Mouse (Mus musculus) heart, adult 9 months (tissue): Measurements from ENCODE around the gene Asap3.

Experiments
- DNase-seq, 2 experiments: peaks; one replicate each; pipeline ENCODE4 v3.0.0; 2022; ENCODE audit warnings: low spot score in 2 of 2

Gene Asap3

DNA sequence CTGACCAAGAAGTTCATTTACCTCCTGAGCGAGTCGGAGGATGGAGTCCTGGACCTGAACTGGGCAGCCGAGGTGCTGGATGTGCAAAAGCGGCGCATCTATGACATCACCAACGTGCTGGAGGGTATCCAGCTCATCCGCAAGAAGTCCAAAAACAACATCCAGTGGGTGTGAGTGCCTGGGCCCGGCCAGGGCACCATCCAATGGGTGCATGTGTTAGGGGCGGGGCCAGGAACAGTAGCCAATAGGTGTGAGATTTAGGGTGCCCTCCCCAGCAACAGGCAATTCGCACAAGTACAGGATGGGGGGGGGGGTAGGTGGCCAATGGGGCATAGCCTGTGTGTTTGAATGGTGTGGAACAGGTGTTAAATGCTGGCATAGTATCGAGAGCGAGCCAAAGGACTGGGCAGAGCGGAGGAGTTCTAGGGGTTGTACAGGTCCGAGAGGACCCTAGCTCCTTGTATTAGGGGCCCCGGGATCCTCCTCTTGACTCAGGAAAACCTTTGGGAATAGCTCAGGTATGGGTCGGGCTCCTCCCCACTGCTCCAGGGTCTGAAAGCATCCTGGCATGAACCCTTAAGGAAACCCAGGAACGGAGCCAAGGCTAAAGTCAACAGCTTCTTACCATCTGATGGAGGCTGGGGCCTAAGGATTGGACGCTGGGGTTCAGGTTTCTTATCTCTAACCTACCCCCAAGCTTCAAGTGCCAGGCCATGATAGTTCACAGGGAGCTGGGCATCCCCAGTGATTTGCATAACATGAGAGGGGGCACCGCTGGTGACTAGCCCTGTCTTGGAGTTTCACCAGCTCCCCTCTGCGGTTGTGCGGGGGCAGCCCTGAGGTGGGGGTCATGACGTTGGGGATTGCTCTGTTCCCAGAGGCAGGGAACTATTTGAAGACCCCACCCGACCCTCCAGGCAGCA, 25.5 kb upstream of the Asap3 start:
- DNase-seq = peak; percentile 74 to 82

DNA sequence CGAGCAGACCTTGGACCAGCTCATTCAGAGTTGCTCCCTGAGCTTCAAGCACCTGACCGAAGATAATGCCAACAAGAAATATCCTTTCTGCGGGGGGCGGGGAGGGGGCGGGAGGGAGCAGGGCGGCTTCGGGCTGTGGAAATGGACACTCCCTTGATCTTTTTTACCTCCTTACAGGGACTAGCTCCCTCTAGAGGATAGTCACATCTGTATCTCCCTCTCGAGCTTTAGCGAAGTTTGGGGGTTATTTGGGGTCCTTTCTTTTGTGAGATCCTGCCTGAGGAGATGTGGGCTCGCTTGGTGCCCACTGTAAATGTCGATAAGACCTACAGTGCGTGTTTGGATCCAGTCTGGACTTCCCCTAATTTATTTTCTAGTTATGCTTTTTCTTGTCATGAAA, 24.8 kb upstream of the Asap3 start:
- no peak for DNase-seq

DNA sequence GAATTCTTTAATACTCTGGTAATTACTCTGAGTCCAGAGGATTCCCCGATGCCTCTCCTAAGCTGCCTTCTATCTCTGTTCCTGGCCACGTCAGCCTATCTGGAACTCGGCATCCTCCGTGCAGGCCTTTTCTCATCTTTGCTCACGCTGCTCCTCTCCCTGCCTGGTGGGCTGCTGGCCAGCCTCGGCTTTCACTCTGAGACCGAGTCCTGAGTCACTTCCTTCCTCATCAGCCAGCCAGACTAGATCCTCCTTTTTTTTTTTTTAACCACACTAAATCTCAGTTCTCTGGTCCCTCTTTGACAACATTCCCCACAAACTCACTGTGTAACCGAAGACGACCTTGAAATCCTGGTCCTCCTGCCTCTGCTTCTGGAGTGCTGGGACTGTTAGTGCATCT, 20.8 kb upstream of the Asap3 start:
- peak; percentile 68 to 72 for DNase-seq

DNA sequence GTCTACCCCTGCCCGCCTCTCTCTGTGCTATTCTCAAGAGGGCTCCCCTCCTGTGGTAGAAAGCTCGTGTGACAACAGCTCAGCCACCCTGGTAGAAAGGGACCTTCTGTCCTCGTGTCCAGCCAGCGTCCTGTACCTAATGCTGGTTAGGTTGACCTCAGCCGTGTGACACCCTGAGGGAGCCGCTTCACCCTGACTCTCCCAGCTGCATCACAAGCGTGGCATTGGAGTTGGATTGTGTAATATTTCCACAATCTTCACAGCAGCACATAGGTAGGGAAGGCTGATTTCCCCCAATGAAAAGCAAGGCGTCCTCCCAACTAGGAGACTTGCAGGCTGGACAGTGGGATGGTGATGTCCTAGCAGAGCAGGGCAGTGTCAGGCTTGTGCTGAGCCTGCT, 19.9 kb upstream of the Asap3 start:
- DNase-seq = no peak

DNA sequence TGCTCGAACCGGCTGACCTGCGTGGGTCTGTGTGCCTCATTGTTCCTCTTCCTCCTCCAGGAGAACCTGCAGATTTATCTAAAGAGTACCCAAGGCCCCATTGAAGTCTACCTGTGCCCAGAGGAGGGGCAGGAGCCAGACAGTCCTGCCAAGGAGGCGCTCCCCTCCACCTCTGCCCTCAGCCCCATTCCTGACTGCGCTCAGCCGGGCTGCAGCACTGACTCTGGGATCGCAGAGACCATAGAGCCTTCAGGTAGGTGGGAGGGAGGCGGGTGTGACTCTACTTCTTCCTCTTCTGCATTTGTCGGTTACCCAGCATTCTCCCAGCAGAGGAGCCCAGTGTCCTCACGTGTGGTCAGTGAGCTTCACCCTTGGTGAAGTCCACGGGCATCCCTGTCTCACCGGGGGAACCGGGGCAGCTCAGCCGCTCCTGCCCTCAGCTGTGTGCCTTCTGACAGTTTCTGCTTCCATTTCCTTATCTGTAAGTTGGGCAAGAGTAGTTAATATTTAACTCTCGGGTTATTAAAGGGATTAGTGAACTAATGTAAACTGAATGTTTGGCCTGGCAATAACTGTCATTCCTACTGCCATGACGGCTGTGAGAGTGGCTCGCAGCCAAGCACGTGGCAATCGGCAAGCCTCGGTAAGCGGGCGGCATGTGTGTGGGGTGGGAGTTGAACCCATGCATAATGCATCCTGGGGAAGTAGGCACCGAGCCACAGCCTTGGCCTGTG, 19.3 kb upstream of the Asap3 start:
- no peak for DNase-seq

DNA sequence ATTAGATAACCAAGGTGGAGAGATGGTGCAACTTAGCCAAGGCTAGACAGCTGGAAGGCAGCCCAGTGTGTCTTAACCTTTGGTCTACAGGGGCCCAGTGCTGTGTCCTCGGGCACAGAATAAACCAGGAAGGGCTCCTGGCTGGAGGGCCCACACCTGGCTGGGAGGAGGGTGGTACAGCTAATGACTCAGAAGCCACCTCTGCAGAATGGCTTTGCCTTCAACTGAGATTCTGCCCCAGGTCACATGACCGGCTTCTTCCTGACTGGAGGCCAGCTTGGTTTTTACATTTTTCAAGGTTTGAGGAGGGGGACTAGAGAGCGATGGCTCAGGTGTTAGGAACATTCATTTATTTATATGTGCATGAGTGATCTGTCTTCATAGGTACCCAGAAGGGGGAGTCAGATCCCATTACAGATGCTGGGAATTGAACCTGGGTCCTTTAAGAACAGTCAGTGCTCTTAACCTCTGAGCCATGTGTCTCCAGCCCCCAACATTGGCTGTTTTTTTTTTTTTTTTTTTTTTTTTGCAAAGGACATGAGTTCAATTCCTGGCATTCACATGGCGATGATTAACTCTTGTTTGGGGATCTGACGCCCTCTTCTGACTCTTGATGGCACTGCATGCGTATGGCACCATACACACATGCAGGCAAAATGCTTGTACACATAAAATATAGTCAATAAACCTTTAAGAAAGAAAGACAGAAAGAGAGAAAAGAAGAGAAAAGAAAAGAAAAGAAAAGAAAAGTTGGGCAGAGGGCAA, 17.0 kb upstream of the Asap3 start:
- no peak for DNase-seq

DNA sequence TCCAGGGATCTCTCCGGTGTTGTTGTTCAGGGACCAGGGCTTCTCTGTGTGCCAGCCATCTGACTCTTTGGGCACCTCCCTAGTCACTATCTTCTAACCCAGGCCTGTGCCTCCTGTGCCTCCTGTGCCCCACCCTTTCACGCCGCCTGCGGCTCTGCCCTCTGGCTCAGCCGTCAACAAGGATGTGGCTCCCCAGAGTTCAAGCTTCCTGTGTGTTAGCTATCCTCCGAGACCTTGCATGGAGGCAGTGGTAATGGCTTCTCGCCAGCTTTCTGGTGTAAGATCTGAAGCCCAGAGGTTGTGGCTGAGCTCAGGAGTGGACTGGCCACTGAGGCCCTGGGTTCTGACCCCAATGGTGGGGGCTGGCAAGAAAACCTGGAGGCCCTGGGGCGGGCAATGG, 16.3 kb upstream of the Asap3 start:
- no peak for DNase-seq

DNA sequence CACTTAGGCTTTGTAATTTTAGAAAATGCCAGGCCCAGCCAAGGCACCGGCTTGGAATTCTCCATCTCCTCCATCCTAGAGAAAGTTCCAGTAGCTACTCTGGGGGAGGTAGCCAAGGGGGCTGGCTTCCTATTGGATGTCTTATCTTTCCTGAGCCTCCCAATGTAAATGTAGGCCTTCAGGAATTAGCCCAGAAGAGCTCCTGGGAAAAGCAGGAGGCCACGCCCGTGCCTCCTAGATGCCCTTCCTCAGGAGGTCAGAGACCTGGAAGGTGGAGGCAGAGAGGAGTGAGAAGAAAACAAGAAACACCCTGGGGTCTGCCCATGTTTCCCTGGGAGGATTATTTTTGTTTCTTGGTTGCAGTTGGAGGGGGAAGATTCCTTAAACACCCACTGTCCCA, 12.6 kb upstream of the Asap3 start:
- no peak for DNase-seq

DNA sequence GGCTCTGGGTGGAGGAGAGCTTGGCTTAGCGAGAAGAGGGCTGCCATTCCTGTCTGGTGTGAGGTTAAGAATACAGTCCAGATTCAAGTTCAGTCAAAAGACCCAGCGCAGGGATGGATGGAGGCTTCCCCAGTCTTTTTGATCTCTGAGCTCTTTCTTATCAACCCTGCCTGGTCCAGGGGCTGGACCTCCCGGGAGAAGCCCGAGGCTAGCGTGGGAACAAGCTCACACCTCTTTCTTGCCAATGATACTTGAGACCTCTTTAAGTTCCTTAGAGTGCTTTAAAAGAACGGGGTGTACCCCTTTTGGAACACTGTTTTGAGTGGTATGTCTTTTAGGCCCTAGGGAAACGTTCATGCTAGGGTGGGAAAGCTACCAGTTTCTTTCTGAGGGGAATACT, 11.1 kb upstream of the Asap3 start:
- DNase-seq = no peak

DNA sequence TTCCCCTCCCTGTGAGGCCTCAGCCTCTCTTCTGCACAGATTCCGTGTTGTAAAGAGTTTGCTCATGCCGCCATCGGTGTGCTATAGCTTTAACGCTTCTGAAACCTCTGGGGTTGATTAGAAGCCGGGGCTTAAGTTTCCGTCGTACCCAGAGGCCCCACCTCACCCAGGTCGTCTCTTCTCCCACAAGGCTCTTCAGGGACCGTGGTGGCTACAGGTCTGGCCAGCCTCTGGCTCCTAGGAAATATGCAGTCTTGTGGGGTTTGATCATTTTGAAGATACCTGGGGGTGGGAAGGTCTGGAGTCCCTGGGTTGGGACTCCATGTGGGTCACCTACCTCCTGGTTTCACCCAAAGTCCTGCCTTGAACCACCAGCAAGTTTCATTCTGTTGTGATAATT, 10.5 kb upstream of the Asap3 start:
- no peak for DNase-seq

DNA sequence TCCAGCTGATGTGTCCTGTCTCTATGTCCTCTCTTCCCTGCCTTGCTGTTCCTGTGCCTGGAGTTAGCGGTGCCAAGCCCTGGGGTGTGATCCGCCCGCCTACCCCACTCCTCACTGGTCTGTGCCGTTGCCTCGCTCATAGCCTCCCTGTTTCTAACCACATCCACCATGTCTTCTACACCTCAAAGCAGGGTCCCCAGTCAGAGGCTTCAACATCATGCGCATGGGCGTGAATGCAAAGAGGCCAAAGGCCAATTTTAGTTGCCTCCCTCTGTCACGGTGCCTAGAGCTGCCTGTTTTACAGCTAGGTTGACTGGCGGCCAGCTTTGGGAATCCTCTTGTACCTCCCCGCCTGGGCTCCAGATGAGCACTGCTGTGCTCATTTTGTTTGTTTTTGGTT, 10.0 kb upstream of the Asap3 start:
- DNase-seq = no peak

DNA sequence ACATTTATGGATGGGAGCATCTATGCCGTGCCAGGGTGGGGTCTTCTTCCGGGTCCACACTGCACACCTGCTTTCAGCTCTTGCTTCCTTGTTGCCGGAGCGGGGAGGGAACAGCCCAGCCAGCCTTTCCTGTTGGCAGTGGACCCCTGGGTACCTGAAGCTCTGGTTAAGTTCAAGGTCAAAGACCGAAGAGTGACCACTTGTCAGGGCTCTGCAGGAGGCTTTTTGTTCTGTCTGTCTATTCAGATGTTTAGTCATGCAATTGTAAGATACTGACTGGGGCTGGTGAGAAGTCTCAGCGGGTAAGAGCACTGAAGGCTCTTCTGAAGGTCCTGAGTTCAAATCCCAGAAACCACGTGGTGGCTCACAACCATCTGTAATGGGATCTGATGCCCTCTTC, 7.3 kb upstream of the Asap3 start:
- no peak for DNase-seq

DNA sequence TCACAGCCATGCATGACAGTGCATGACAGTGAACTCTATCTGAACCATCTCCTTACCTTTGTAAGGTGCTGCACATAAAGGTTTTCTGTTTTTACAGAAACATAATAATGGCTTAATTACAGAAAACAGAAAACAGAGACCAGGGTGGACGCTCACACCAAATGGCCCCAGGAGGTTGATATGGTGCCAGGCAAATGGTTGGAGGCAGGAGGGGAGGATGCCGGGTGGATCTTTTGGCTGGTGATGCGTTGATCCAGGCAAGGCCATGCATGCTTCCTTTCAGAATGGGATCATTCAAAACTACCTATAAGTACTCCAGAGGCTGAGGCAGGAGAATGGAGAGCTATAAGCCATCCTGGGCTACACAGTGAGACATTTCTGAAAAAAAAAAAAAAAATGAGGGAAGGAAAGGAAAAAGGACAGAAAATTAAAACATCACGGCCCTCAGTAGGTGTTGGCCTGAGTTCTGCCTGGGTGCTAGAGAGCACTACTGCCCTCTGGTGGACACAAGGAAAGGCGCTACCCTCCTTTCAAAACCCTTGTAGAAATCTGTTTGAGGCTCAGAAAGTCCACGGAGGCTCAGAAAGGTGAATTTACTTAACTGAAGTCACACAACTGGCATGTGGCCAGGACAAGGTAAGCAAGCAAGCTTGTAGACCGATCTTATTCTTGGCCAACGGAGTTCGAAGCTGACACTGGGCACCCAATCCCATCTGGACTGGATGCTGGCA, 6.4 kb upstream of the Asap3 start:
- no peak for DNase-seq

DNA sequence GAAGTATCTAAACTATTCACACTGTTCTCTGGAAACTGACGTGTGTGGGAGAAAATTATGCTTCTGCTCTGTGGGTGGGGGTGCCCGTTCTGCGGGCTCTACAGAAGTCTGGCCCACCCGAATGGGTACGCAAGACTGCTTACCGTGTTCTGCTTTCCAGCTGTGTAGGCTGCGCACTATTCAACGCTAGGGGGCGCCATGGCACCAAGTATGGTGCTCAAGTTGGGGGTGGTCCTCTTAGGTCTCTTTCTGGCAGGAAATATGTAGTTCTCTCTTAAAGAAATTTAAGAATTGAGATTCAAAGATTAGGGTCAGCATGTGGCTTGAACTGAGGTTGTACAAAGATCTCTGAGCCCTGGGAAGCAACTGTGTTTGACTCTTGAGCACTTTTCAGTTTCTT, 3.7 kb upstream of the Asap3 start:
- no peak for DNase-seq

DNA sequence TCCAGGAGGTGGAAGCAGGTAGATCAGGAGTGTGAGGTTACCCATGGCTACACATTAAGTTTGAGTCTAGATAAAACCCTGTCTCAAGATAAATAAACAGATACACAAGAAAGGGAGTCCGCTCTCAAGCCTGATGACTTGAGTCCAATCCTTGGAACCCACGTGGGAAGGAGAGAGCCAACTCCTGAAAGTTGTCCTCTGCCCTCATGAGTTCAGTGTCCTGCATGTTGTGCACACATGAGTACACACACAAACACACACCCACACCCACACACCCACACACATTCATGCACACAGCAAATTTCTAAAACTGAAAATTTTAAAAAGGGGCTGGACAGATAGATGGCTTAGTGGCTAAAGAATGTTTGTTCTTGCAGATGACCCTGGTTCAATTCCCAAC, 1.4 kb upstream of the Asap3 start:
- DNase-seq = no peak

DNA sequence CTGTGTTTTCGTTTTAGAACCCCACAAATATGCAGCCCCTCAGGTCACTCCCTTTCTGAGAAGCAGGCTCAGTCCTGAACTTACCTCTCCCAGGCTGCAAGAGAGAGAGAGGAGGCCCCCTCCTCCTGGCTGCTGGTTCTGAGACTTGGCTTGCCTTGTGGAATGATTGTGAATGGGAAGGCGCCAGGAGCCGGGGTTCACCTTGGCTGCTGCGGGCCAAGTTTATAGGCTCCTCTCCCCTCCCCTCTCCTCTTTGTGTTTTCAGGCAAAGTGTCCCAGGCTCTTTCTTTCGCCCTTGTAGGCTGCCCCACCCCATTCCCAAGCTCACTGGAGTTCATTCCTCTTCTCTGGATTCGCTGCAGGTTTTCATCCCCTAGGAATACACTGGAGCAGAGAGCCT, 778 bp downstream of the Asap3 start:
- DNase-seq = peak; percentile 43 to 60

DNA sequence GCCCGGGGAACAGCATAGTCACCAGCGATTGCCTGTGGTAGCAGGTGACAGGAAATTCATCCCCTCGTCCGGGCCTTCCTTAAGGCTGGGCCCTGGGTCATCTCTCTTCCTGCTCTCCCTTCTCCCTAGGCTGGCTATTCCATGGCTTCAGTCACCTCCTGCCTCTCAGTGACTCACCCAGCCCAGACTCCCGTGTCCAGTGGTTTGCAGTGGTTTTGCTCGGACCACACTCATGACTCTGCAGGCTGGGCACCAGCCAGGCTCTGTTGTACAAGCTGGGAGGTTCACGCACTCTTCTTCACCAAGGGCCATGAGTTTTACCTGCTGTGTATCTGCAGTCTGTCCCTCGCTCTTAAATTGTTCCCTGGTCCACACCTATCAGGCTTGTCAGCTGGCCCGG, 4.8 kb downstream of the Asap3 start:
- no peak for DNase-seq

DNA sequence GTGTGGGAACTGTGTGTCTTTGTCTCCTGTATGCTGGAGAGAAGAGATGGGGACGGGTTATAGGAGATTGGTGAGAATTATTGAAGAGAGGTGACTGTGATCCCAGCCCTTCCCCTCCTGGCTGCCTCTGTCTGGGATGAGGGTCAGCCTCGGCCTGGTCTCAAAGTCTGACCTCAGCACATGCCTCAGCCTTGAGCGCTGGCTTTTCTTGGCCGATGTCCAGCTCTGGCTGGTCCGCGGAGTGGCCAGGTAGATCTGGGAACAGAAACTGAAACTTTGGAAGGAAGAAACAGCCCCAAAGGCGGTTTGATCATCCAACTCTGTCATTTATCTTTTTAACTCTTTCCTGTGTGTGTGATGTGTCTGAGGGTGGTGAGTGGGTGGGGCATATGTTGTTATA, 7.5 kb downstream of the Asap3 start:
- DNase-seq = no peak

DNA sequence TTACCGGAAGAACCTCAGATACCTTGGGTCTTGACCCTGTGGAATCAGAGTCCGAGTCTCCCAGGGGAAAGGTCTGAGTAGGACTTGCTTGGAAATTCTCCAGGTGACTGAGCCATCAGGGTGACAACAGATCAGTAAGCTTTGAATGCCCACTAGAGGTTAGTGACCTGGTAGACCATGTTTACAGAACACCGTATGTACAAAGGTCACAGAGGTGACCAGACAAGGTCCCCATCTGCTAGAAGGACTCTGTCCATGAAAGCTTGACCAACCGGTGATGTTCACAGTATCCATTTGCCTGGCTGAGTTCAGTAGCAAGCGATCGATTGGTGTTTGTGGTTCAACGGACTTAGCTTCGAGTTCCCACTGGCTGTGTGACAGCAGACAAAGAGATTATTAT, 8.7 kb downstream of the Asap3 start:
- DNase-seq = no peak

DNA sequence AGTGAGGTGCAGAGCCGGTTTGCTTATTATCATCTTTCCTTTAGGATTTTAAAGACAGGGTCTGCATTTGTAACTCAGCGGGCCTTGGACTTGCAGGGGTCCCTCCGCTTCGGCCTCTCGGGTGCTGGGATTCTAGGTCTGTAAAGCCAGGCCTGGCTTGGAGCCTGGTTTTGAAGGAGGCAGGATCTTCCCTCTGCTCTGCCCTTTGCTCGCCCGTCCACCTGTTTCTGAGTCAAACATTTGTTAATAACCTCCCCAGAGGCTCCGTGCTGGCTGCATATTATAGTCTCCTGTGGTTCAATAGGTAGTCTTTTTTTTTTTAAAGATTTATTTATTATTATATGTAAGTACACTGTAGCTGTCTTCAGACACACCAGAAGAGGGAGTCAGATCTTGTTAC, 9.4 kb downstream of the Asap3 start:
- no peak for DNase-seq

DNA sequence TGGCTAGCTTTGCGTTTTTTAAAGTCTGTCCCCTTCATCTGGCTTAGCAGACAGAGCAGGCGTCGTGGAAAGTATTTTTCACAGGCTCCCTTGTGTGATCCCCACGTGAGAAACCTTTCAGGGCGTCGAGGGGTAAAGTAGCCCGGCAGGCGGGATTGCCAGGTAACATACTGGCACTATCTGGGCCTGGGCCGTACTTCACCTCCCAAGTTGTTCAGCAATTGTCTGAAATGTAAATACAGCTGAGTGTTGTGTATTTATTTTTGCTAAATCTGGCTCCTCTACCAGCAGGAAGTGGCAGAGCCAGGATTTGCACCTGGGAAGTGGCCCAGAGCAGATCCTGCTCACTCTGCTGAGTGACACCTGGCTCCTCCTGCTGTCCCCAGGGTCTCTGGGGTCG, 10.9 kb downstream of the Asap3 start:
- no peak for DNase-seq
